Mouse (Mus musculus) heart, postnatal 10 days (tissue): ENCODE measurements around the gene Tmem219. TPM values are rescaled to one million over a fixed set of nuclear protein-coding genes. Genes with fewer than 3 reads are reported as not detected.

Source experiments
- DNase-seq, 2 experiments: peaks; one replicate each; pipeline ENCODE4 v3.0.0; 2021
- intact Hi-C: fragments of 180-260 bp; cut with DNase I; formaldehyde crosslinking; loops from one replicate; pipeline ENCODE4 v1.15.1; 2025
- total RNA-seq, 2 experiments: library from RNA; stranded (reverse); gene quantifications; 2 replicates each; pipeline ENCODE4 v1.2.3; 2021

The Tmem219 gene
- total RNA-seq, 2 experiments from 2014 or later, result 16.3 to 17.6 TPM

DNA sequence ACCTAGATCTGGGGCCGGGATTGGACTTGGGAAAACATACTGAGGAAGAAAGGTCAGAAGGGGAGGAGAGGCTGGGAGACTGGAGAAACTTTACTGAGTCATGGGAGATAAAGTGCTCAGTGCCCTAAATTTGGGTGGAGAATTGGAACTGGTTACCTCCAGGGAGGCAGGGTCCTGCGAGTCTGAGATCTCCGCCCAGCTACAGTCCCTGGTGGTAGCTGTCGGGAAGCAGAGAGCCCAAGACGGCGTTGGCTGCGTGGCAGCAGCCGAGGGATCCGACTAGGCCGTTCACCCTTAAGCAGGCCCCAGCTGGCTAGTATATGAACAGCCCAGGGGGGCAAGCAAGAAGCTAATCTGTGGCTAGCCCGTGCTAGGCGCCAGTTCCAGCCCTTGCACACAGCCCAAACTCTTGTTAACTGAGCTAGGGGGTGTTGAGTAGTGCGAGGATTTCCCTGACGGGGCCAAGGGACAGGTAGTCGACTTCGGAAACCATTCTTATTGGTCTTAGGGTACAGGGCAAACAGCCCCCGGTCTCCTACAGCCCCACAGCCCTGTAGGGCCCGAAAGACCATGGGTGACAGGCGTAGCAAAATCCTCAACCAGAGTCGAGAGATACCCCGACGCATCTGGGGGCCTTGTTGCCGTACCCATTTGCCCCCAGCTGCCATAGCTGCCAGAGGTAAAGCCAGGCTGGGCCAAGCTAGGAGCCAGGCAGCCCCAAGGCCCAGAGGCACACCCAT is 52.8 kb downstream of the Tmem219 start:
- intact Hi-C loops, result no loop called here
- no peak for DNase-seq

DNA sequence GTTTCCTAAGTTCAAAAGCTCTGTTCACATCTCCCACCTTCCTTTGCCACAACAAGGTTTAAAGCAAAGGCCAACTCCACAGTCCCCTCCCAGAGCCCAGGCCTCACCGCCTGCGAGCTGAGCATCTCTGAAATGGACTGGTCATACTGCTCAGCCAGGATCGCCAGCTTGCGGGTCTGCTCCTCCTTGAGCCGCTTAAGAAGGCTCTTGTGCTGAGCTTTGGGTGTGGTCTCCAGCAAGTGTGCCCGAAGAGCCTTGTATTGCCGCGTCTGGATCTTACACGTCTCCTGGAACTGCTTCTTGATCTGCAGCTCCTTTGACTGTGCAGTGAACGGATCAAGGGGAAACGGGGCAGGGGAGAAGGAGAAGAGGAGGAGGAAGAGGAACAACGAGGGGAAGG is 54.7 kb downstream of the Tmem219 start:
- no peak for DNase-seq
- intact Hi-C loops, result no loop called here

DNA sequence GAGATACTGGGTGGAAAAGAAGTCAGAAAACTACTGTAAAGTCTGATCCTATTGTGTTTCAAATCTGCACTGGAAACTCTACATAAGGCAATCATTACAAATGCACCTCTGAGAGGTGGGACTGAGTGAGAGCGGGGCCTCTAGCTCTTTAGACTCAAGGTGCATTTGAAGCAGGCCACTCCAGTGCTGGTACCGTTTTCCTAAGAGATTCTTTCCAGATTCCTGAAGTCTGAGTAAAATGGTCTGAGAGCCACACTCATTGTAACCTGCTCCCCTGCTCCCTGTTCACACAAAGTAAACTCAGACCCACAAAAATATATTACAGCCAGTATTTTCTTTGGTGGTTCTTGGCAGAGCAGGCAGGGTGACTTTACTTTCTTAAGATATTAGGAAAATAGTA is 55.2 kb downstream of the Tmem219 start:
- intact Hi-C loops, result no loop called here
- DNase-seq, result no peak

DNA sequence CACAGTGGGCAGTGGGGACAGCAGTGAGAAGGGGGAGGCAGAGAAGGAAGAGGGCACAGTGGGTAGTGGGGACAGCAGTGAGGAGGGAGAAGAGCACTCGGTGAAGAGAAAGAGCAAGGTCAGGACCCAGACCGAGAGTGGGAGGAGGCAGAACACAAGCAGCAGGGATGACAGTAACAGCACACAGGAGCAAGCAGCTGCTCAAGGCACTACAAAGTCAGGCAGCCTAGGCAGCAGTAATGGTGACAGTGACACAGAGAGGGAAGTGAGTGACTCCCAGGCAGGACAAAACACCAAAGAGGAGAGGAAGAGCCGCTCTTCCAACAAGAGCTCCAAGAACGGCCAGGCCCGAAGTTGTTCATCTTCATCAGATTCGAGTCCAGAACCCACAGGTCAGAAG is 58.9 kb downstream of the Tmem219 start:
- DNase-seq, result no peak
- intact Hi-C loops, result no loop called here

DNA sequence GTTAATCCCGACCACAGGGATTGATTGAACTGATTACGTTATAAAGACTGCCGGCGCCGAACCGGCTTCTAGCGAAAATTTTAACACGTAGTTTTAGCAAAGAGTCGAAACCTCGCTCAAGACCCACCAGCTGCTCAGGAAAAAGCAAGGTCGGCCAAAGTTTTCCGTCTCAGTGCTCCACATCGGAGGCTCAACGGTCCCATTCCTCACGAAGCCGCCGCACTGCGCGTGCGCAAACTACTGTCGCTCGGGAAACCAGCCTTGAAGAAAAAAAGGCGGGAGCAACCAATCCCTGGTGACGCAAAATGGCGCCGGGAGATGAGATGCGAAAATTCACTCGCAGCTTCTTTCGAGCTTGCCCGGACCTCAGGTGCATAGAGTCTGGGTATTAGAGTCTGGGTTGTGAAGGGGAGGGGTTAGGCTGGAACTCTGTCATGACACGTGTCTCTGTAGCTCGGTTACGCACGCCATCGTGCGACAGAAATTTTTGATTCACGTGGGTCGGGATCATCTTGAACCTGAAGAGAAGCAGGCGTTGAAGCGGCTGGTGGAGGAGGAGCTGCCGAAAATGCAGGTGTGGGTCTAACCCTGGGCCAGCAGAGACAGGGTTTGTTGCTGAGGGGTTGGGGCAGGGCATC is 60.5 kb downstream of the Tmem219 start, which contains the start of gene Ino80e:
Gene Ino80e, minus strand, starts transcription at position 231 of the 638 bp plus-strand sequence.
- intact Hi-C loops, result loop anchor here (1.0 kb wide), 1 partner anchor 19 kb away; no protein-coding TSS in a partner anchor

DNA sequence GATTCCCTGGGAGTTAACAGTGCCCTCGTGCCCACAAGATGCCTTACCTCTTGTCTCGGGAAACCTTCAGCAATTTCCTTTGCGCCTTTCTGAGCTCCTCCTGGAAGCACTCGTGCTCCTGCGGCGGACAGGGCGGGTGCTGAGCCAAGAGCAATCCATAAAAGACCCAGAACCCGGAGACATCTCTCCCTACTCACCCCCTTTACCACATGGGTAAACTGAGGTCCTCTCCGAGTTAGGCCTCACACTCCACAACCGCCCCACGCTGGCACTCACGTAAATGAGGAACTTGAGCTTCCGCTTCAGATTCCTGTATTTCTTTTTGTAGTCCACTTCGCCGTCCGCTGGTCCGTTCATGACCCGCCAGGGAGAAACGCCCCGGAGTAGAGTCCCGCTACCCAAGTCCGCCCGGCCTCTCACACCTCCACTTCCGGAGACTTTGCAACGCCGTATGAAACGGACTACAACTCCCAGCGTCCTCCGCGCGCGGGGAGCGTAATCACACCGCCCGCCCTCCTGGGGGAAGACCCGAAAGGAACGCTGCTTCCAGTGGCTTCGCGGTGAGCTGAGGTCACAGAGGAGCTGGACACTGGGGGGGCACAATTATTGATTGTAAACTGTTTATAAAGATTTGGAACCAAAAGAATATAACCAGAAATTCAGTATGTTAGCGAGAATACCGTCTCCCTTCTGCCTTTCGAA is 61.1 kb downstream of the Tmem219 start, which contains the start of gene Hirip3:
Gene Hirip3, plus strand, starts transcription at position 544 of the 702 bp plus-strand sequence.
- intact Hi-C loops, result loop anchor here (1.0 kb wide), 1 partner anchor 20 kb away; no protein-coding TSS in a partner anchor
- DNase-seq, result peak; percentile 97 to 98

More for the DNA sequence above, 60.5 kb downstream of the Tmem219 start, which contains the start of gene Ino80e:
- DNase-seq, result peak; percentile 95 to 97

DNA sequence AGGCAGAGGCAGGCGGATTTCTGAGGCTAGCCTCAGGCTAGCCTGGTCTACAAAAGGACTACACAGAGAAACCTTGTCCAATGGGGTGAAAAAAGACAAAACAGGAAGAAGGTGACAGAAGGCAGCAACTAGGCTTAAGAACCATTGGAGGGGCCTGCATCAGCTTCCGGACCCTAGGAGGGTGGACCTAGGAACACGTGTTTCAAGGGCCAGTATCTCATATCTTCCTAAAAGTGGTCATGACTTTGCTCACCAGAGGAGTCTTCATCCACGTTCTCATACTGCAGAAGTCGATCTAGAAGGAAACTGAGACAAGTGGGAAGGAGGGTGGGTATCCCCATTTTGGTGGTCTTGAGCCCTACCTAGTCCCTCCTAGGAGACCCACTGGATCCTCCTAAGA is 61.7 kb downstream of the Tmem219 start:
- intact Hi-C loops, result no loop called here
- no peak for DNase-seq

DNA sequence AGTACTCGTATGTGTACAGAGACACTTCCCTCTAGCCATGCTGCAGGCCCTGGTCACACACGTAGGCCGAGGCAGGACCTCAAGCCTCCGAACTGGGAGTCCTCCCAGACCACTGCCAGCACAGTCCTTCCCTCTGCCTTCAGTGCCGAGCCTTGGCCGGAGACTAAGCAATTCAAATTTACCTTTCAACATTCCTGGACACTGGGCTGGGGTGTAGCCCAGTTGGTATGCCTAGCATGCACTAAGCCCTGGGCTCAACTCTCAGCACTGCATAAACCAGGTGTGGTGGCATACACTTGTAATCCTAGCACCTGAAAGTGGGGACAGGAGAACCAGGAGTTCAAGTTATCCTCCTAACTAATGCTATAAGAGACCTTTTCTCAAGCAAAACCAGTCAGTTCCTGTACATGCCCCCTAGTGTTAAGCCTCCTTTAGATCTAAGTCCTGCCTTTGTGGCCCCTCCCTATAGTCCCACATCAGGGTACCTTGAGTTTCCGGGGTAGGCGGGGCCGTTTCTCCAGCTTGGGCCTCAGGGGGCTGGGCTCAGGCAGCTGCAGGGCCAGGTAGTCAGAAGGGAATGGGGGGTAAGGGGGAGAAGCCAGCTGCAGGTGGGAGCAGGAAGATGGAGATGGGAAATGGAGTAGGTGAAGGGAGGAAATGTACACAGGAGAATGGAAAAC is 65.8 kb downstream of the Tmem219 start:
- DNase-seq, result no peak
- intact Hi-C loops, result no loop called here

DNA sequence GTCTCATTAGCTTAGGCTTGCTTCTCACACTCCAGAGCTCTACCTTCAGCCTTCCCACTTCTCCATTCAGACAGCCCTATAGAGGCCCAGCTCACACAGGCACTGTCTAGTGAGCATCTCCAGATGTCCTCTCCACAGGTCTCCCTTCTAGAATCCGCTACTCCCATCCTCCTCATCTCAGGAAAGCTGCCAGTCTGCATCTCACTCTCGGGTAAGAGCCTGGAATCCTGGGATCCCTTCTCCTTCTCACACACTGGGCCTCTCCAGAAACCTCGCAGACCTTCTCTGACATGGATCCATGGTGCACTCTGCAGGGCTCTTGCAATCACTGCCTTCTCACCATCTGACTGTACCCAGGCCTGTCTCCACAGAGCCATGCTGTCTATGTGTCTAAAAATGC is 67.1 kb downstream of the Tmem219 start:
- intact Hi-C loops, result no loop called here

DNA sequence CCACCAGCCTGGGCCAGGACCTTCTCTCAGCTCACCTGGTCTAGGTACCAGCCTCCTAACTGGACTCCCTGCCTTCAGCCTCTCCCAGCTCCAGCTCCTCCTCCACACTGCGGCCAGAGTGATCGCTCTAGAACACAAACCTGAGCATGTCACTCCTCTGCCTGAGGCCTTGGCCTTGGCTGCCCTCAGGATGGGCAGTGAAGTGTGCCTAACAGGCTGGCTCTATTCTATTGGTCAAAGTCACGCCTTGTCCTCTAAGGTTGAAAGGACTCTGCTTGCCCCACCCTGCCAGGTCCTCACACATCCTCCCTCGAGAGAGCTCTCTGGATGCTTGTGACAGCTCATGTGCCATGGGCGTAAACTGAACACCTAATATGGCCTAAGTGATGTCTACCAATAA is 69.3 kb downstream of the Tmem219 start:
- no peak for DNase-seq
- intact Hi-C loops, result no loop called here

More for the DNA sequence above, 67.1 kb downstream of the Tmem219 start:
- DNase-seq, result no peak

DNA sequence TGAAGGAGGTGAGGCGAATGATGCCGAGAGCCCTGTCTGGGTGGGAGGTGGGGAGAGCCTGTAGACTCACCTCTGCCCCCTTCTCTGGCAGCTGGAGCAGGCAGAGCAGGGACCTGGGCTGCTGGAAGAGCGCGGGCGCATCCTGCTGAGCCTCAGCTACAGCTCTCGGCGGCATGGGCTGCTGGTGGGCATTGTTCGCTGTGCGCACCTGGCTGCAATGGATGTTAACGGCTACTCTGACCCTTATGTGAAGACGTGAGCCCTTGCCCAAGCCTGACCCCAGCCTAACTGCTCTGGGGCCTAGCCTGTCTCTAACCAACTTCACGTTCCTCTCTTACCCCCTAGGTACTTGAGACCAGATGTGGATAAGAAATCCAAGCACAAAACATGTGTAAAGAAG is 71.5 kb downstream of the Tmem219 start:
- DNase-seq, result no peak
- intact Hi-C loops, result no loop called here

DNA sequence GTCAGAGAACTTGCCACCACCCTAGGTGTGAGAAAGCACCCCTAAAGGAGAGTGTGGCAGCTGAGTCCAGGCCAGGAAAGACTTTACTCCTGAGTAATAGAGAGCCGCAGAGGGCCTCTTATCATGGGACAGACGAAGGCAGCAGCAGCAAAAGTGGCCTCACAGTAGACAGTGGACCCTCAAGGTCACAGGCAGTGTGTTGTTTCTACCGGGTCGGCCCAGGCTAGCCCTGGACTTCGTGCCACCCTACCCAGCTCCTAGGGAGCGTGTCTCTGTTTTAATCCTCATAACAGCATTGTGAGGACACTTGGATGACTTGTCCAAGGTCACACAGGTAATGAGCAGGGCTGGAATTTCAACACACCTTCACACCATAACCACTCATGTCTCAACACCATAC is 72.6 kb downstream of the Tmem219 start:
- DNase-seq, result no peak
- intact Hi-C loops, result no loop called here

DNA sequence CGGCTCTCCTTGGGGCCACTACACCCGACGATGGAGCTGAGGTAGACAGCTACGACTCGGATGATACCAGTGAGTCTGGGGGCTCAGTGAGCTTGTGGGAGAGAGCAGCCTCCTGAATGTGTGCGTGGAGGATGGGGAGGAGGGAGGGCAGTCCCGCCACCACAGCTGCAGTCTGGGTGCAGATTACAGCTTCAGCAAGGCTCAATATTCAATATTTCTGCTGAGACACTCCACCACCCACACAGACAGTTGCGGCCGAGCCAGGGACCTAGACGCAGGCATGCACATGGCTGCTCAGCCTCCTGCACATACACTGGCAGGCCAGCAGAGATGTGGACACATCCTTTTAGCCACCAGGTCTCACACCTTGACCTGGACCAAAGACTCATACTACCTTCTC is 73.9 kb downstream of the Tmem219 start:
- intact Hi-C loops, result no loop called here

DNA sequence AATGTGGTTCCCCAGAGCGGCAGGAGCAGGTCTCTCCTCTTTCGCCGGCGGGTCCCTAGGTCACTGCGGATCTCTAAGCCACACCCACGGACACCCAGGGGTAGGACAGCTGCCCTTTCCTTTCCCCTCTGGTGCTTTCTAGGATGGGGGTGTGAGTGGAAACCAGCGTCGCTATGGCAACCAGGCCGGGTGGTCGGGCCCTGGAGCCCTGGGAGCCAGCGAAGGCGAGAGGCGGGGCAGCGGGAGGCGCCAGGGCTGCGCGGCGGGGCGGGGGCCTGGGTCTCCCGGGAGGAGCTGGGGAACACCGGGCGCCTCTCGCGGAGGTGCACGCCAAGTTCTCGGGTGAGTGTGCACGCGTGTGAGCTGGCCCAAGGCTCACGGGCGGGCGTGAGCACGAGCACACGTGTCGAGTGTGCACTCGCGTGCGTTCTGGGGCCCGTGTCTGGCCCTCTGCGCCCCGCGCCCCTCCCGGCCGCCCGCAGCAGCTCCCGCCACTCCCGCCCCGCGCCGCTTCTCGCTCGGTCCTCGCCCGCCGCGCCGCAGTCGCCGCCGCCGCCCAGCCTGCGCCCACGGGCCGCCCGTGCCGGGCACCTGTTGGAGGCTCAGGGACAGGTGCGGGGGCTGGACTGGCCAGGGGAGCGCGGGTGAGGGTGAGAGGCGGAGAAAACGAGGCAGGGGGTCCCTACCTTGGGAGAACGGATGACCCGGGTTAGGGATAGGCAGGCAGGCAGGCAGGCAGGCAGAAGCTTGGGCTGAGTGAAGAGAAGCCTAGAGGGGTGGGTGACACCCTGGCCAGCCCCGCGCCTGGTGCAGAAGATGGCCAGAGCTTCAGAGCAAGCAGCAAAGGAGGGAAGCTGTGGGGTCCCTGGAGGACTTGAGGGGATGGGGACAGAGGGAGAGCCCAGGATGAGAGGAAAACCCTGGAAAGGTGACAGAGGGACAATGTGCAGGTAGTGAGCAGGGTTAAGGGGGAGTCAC is 75.0 kb downstream of the Tmem219 start:
- no peak for DNase-seq
- intact Hi-C loops, result no loop called here

More for the DNA sequence above, 73.9 kb downstream of the Tmem219 start:
- no peak for DNase-seq

DNA sequence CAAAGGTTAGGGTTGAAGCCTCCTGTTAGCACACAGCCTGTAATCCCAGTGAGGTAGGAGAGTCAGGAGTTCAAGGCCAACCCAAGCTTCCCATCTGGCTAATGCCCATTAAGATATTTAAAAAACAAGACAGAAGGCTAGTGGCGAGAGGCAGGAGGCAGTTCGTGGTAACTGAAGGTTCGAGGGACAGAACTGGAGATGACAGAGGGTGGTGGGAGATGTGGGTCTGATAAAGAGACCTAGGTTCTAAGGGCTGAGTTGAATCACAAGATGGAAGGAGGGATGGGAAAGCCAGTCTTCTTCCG is 75.6 kb downstream of the Tmem219 start, which contains the start of gene Doc2a:
Gene Doc2a, plus strand, starts transcription at position 301 of the 305 bp plus-strand sequence.
- intact Hi-C loops, result no loop called here
- DNase-seq, result no peak

DNA sequence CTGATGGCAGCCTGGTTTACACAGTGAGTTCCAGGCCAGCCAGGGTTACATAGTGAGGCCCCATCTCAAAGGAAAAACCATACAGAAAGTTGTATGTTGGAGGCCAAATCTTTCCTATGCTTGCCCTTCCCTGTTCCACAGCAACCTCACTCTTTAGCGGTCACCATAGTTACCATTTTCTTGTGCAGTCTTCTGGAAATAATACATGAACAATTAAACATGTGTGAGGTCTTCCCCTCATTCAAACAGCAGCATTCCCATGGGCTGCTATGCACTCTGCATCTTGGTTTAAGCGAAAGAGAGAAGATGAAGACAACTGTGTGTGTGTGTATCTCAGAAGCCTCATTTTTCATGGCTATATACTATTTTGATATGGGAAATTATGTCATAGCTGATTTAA is 77.2 kb downstream of the Tmem219 start:
- intact Hi-C loops, result no loop called here

DNA sequence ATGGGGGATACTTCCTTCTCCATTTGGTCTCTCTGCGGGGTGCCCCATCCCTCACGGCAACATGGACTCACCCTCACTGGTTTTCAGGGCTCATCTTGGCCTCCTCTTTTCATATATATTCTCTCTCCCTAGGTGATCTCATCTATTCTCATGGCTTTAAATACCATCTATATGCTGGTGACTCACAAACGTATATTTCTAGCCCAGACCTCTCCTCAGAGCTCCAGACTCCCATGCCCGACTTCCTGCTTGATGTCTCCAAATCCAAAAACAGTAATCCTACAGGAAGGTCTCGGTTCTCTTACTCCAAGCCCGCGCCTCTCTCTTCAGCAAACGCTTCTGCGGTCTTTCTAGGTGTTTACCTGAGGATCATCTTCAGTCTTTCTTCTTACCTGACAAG is 79.4 kb downstream of the Tmem219 start:
- intact Hi-C loops, result no loop called here

More for the DNA sequence above, 77.2 kb downstream of the Tmem219 start:
- no peak for DNase-seq

More for the DNA sequence above, 79.4 kb downstream of the Tmem219 start:
- DNase-seq, result no peak
